Mouse (Mus musculus) adipocyte (in vitro differentiated cells): Measurements from ENCODE around the gene Gmppb.
A peak's percentile ranks its signal among the peaks of the same experiment; 100 is the strongest.

Source experiments
- DNase-seq: peaks from one replicate; pipeline ENCODE4 v3.0.0-alpha.2; 2016; ENCODE audit warnings: low spot score

Gene Gmppb

DNA sequence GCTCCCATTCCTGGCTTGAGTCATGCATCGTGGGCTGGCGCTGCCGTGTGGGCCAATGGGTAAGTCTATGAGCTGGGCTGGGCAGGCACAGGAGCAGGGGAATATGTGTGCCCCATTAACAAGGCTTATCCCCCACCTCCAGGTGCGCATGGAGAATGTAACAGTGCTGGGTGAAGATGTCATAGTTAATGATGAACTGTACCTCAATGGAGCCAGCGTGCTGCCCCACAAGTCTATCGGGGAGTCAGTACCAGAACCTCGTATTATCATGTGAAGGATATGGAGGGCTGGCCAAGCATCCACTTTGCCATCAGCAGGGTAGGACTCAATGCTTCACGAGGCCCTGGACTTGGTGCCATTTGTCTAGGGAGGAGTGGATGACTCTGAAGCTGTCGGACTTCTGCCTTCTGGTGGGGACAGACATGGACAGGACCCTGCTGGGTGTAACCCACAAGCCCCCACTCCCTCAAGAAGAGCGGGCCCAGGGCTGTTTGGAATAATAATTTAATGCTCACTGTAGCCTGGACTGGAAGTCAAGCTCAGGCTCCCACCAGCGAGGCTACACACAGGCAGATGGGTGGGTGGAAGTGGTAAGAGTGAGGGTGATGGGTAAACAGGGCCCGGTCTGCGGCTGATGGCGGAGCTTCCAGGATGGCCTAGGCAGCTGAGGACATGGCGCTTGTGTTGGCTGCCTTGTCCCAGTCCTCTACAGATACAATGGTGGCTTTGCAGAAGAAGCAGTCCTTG, 2.3 kb downstream of the Gmppb start:
- DNase-seq, result no peak

GRCm38 (mm10) chr9:108051931-108052220, 2.8 kb downstream of the Gmppb start:
- no peak for DNase-seq

DNA sequence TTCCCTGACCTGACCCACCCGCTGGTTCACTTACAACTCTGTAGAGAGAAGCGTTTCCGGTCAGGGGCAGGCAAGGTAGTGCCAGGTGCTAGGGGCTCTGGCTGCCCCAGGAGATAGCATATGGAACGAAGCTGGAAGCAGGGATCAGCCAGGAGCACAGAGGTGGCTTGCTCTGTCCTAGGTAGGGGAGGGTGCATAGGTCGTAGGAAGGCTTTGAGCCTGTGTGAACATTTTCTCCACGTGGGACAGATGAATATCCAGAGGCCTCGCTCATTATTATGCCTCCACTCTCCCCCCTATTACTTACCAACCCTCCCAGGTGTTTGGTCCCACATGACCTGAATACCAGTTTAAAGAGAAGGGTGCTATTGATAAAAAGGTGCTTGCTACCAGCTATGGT, 3.4 kb downstream of the Gmppb start:
- no peak for DNase-seq

DNA sequence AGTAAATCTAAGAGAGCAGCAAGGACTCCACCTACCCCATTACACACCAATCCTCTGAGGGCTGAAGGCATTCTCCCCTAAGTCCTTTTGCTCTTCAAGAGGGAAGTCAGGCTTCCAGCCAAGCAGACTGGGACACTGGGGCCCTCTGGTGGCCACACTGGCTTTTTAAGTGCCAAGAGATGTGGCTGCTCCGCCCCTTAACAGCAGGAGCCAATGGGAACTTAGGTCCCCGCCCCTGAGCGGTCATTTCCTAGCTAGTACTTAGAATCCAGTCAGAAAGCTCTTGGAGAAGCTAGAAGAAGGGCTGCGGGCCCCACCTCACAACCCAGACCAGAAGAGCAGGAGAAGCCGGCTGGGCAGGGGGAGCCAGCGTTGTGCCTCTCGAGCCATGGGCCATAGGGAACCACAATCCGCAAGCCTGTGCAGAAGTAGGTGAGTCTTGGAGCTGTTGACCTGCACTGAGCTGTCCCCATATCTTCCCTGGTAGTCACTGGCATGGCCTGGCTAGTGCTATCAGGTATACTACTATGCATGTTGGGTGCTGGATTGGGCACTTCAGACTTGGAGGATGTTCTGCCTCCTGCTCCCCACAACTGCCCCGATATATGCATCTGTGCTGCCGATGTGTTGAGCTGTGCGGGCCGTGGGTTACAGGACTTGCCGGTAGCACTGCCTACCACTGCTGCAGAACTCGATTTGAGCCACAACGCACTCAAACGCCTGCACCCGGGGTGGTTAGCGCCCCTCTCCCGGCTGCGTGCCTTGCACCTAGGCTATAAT, 4.0 kb downstream of the Gmppb start, which contains the start of gene Amigo3:
Gene Amigo3, plus strand, starts transcription at position 275 of the 780 bp plus-strand sequence.
- peak; percentile 95 for DNase-seq

DNA sequence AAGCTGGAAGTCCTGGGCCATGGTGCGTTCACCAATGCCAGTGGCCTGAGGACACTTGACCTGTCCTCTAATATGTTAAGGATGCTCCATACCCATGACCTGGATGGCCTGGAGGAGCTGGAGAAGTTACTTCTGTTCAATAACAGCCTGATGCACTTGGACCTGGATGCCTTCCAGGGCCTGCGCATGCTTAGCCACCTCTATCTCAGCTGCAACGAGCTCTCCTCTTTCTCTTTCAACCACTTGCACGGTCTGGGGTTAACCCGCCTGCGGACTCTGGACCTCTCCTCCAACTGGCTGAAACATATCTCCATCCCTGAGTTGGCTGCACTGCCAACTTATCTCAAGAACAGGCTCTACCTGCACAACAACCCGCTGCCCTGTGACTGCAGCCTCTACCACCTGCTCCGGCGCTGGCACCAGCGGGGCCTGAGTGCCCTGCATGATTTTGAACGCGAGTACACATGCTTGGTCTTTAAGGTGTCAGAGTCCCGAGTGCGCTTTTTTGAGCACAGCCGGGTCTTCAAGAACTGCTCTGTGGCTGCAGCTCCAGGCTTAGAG, 4.7 kb downstream of the Gmppb start:
- DNase-seq, result no peak

DNA sequence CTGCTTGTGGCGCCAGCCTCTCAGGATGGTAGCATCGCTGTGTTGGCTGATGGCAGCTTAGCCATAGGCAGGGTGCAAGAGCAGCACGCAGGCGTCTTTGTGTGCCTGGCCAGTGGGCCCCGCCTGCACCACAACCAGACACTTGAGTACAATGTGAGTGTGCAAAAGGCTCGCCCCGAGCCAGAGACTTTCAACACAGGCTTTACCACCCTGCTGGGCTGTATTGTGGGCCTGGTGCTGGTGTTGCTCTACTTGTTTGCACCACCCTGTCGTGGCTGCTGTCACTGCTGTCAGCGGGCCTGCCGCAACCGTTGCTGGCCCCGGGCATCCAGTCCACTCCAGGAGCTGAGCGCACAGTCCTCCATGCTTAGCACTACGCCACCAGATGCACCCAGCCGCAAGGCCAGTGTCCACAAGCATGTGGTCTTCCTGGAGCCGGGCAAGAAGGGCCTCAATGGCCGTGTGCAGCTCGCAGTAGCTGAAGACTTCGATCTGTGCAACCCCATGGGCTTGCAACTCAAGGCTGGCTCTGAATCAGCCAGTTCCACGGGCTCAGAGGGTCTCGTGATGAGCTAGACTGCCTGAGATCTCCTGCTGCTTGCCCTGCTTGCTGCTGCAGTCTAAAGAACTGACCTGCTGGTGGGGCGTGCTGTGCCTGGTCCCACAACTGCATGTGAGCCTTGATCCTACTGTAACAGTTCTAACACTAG, 5.4 kb downstream of the Gmppb start:
- no peak for DNase-seq

DNA sequence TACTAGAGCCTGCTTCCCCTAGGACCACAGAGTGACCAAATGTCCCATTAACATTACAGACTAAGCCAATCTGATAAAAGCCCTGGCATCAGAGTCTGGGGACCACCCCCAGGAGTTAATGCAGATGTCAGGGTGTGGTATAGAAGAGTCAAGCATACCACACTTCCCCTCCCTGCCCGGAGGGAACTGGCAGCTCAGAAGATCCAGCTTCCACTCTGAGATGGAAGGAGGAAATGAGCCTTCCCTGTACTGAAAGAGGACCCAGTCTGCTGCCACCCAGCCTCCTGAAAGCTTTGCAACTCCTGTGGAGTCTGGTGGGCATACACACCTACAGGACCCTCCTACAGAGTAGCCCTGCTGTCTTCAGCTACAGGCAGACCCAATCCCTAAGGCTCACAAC, 6.0 kb downstream of the Gmppb start:
- DNase-seq, result no peak

GRCm38 (mm10) chr9:108055661-108056237, 6.7 kb downstream of the Gmppb start:
- DNase-seq, result no peak

DNA sequence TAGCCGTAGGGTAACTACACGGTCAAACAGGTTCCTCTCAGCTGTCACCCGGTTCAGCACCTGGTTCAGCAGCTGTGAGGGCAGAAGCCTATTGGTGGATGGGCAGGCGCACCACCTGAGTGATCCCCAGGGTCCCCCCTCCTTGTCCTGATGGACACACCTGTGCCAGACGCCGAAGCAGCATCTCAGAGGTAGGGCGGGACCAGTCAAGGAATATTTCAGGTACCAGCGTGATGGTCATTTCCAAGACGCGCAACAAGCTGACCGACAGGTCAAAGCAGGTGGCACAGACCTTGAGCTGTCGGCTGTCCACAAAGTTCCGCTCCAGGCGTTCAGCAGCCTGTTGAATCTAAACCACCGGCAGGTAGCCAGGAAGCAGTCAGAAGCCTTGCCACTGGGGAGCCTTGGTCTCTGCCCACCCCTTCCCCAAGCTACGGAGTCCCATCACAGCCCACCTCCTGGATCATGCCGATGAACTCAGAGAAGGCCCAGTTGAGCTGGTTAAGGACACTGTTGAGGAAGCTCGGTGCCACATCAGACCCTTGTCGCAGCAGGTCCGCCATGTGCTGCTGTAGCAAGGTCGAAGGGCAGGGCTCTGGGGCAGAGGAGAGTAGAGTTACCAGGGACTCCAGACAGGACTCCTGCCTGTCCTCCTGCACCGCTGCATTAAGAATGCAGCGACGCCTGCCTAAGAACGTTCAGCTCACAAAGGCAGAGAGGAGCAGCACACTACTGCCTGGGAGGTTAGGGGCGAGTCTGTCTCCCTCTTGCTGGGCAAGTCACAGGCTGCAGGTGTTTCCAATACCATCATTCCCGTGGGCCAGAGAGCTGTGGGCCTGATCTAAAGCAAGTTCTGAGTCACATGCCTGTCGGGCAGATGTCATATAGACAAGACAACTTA, 7.6 kb downstream of the Gmppb start:
- DNase-seq, result no peak

GRCm38 (mm10) chr9:108057262-108057562, 8.2 kb downstream of the Gmppb start:
- no peak for DNase-seq

- DNase-seq, result no peak
These were observed 9.2 kb downstream of the Gmppb start for GRCm38 (mm10) chr9:108058291-108058690.

DNA sequence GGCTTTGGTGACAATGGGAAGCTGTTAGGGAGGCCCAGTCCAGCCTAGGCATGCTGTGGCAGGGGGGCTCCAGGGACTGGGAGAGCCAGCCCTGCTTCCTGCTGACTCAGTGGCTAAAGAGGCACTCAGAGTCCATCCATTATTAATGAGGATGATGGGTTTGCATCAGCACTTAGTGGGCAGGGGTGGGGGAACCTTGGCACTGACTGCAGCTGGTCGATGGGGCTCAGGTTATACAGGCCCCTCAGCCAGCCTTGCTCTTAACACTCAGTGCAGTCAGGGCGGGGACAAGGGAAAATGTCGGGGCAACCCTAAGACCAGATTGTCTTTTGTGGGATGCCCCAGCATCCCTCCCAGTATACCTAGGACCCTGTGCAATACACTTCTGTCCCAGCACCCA, 13.1 kb downstream of the Gmppb start:
- DNase-seq, result no peak

DNA sequence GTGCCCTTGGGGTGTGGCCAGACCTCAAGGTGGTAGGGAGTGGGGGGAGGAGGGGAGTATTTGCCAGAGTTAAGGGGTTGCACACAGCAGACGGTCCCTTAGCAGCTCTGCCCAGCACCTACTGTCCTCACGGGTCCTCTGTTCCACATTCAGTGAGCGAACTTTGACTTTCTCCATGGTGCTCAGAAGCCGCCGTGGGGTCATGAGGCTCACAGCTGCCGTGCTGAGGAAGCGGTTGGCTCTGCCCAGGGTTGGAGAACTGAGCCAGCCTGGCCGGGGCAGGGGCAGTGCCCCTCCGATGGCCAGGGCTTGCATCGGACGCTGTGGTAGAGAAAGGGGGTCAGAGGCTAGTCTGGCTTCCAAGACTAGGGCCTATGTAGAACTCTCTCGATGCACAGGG, 14.3 kb downstream of the Gmppb start:
- no peak for DNase-seq

DNA sequence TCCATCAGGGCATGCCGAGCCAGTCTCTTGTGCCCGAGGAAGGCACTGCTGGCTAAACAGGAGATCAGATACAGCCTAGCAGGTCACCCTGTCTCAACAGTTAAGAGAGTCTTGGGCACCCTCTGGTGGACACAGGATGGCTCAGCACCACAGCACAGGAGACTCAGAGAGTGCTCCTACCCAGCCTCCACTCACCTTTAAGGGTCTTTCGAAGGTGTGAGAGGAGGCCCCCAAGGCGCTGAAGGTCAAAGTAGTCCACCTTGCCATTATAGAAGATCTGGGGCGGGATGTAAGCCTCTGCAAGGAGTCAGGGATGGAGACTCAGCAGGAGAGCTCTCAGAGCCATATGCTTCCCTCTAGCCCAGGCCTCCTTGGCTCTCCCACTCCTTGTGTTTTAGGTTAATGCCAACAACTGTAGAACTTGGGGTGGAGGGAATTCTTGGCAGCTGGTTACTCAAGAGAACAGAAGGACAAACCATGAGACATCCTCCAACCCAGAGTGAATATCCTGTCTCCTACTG, 16.5 kb downstream of the Gmppb start:
- DNase-seq, result peak; percentile 76

DNA sequence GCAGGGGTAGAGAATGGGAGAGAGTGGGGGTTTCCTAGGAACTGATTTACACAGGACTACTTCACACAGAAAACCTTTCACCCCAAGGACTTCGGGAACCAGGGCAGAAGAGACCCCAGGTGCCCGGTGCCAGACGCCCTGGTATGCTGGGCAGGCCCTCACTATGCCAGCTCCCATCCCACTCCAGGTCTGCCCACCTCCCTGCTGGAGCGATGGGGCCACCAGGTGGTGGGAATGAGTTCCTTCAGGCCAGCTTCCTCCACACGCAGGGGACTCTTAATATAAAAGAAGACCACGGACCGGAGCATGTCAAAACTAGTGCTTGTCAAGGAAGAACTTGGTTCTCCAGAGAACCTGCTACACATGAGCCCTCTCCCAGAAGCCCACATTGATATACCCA, 18.2 kb downstream of the Gmppb start:
- DNase-seq, result no peak

GRCm38 (mm10) chr9:108067900-108068299, 18.9 kb downstream of the Gmppb start:
- DNase-seq, result peak; percentile 91

GRCm38 (mm10) chr9:108069007-108069406, 20.0 kb downstream of the Gmppb start:
- DNase-seq, result no peak

GRCm38 (mm10) chr9:108069529-108069928, 20.5 kb downstream of the Gmppb start:
- DNase-seq, result no peak

DNA sequence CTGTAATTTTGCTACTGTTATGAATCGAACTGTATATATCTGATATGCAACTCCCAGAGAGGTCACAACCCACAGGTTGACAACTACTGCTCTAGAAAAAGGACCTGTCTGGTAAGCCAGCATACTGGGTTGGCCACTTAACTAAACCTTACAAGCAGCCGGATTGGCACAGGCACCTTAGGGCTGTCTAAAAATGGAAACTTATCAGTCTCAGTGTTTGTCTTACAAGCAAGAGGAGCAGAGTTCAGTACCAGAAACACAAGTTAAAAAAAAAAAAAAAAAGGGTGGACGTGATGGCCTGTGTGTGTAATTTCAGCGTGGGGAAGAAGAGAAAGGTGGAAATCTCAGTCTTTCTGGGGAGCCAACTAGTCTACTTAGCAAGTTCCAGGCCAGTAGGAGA, 22.8 kb downstream of the Gmppb start:
- no peak for DNase-seq

DNA sequence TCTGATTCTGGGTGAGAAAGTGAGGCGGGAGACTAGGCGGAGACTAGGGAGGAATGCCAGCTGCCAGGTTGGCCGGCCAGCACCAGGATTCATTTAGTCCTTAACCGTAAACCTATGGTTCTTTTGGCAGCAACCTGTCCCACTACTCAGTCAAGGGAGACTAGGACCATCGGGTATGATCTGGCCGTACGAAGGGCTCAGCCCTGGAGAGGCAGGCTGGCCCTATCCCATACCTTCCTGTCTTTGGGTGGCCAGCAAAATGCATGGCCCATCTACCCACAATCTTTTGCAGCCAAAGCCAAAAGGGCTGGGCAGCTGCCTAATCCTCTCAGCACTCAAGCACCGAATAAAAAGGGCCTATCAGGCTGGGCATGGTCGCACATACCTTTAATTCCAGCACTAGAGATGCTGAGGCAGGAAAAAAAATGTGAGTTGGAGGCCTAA, 23.5 kb downstream of the Gmppb start:
- DNase-seq, result no peak
